Mouse (Mus musculus) ES-E14 (cell line): Measurements from ENCODE around the gene Pid1.

ENCODE experiments used
- CHD2 ChIP-seq: IDR thresholded peaks from 2 replicates; pipeline ENCODE4 v1.6.1; 2014; ENCODE audit warnings: mild to moderate bottlenecking, low read depth, low read length, inconsistent platforms
- MAFK ChIP-seq: IDR thresholded peaks from 2 replicates; pipeline ENCODE4 v1.6.1; 2014; ENCODE audit warnings: mild to moderate bottlenecking, low read depth, low read length, inconsistent platforms; ENCODE audit not compliant: insufficient read depth
- ZC3H11A ChIP-seq: IDR thresholded peaks from 2 replicates; pipeline ENCODE4 v1.6.1; 2012; ENCODE audit warnings: low read depth, mild to moderate bottlenecking, inconsistent platforms, low read length, borderline replicate concordance

DNA sequence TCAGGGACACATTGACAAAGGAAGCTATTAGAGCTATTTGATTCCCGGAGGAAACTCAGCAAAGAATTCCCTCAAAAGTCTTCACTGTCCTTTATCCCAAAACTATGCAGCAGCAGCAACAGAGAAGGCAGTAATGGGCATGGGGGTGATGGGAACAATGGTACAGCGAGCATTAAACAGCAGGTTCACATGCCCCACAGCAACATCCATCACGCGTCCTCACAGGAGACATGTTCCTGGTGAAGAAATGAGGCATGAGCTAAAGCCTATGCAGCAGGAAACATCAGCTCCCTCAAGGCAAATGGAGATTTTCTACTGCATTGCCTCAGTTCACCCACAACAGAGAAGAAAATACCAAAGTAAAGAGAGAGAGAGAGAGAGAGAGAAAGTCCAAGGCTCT lies 231.5 kb downstream of the Pid1 start:
- no peak for TF ChIP-seq MAFK
- no peak for TF ChIP-seq CHD2
- TF ChIP-seq ZC3H11A = no peak
